Mouse (Mus musculus) bone marrow macrophage, adult 2 months (primary cell): ENCODE measurements around the gene AI481877.

Experiments
- CTCF ChIP-seq: IDR thresholded peaks from 2 replicates; pipeline ENCODE4 v1.5.1; 2012; ENCODE audit warnings: low read depth, mild to moderate bottlenecking, low read length, moderate library complexity
- POLR2A ChIP-seq: IDR thresholded peaks from 2 replicates; pipeline ENCODE4 v1.6.1; 2012; ENCODE audit warnings: mild to moderate bottlenecking, low read depth, low read length, borderline replicate concordance

GRCm38 (mm10) chr4:59089391-59089790, 49.4 kb downstream of the AI481877 start:
- TF ChIP-seq CTCF (no peak), POLR2A (no peak)
